Mouse (Mus musculus) thymus, postnatal 25 days (tissue): ENCODE measurements around the gene 4930480E11Rik.
"Not testable (repeated sequence)": the region's sequence is repeated elsewhere in the genome, so short reads cannot be mapped to it uniquely, and the experiment has no call there.

Experiments
- DNase-seq: peaks from one replicate; pipeline ENCODE4 v3.0.0; 2022

The 4930480E11Rik gene

GRCm38 (mm10) chrX:78369343-78369742 is at the start of gene 4930480E11Rik:
4930480E11Rik (plus strand) TSS chrX:78369643.
- no peak for DNase-seq

- DNase-seq, result not testable (repeated sequence)
Measured at GRCm38 (mm10) chrX:78403346-78403745, 33.9 kb downstream of the 4930480E11Rik start.
